Mouse (Mus musculus) cerebellum, postnatal 25 days (tissue): ENCODE results near the gene Zfp157.
"Not testable (repeated sequence)": the region's sequence is repeated elsewhere in the genome, so short reads cannot be mapped to it uniquely, and the experiment has no call there.

Experiments
- DNase-seq, 2 experiments: peaks; one replicate each; pipeline ENCODE4 v3.0.0; 2021; ENCODE audit warnings: mixed read lengths in 2 of 2

The Zfp157 gene

GRCm38 (mm10) chr5:138441286-138442194 lies at the start of gene Zfp157:
Gene Zfp157 (plus strand): TSS chr5:138441468.
- DNase-seq = peak; percentile 92 to 95

- DNase-seq = no peak
These were observed 43.4 kb upstream of the Zfp157 start for GRCm38 (mm10) chr5:138397795-138398337.

DNA sequence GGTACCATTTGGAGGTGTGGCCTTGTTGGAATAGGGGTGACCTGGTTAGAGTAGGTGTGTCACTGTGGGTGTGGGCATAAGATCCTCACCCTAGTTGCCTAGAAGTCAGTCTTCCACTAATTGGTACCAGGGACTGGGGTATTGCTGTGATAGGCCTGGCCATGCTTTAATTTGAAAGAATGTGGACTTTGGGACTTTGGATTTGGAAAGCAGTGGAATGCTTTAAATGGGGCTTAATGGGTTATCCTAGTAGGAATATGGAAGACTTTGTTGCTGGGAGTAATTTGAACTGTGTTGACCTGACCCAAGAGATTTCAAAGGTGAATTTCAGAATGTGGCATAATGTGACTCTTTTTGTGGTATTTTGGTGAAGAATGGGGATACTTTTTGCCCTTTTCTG lies 40.8 kb upstream of the Zfp157 start:
- DNase-seq = not testable (repeated sequence)

GRCm38 (mm10) chr5:138458371-138458770 lies 17.1 kb downstream of the Zfp157 start:
- no peak for DNase-seq

DNA sequence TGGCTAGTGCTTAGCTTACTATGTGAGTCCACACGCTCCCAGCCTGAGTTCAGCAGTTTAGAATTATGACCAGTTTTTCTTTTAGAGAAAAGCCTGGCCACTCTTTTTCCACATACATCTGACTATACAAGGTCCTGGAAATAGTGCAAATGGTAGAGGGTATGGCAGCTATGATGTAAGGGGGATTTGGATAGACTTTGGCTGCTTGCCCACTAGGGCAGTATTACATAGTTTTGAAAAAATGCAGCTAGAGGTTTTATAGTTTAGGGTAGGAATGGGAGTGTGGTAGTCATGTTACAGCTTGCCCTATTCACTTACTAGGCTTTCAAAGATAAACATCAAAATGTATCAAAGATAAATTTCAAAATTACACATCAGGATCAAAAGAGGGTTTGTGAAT lies 17.8 kb downstream of the Zfp157 start:
- no peak for DNase-seq

DNA sequence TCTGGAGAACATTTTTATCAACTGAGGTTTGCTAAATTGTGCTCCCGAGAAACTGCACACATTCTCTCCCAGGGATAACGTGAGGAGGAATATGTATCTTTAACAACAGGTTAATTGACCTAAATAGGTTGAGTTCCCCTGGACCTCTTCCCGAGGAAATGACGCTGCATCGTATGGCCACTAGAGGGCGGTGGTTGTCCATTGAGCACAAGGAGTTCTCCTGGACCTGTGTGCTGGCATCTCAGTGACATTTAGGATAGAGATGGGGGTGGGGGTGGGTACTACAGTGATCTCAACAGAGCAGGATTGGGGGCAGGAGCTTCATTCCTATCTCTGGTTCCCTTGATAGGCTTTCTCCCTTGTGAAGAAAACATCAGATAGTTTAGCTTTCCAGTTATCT lies 32.3 kb downstream of the Zfp157 start:
- DNase-seq = peak; percentile 55 to 76

GRCm38 (mm10) chr5:138504548-138504947 lies 63.3 kb downstream of the Zfp157 start:
- not testable (repeated sequence) for DNase-seq
